Mouse (Mus musculus) kidney, embryonic 14.5 days (tissue): ENCODE results near the gene Cdc14a. TPM values are rescaled to one million over a fixed set of nuclear protein-coding genes. Genes with fewer than 3 reads are reported as not detected.
"Not testable (repeated sequence)": the region's sequence is repeated elsewhere in the genome, so short reads cannot be mapped to it uniquely, and the experiment has no call there.

Source experiments
- ATAC-seq: fragments of 200-750 bp; cut with Nextera tagmentation; 2 replicates; pipeline ENCODE4 v1.8.0; 2017; ENCODE audit warnings: moderate number of reproducible peaks, mild to moderate bottlenecking, moderate TSS enrichment, moderate library complexity; ENCODE audit not compliant: low FRiP score, low TSS enrichment
- H3K27ac ChIP-seq: fragments of 300-500 bp; sonication (generic); 2 replicates; pipeline ENCODE4 v1.5.1; 2014; ENCODE audit warnings: low read depth, mild to moderate bottlenecking, low read length, moderate library complexity, mixed read lengths
- H3K27me3 ChIP-seq: fragments of 300-500 bp; sonication (generic); 2 replicates; pipeline ENCODE4 v1.6.1; 2014; ENCODE audit warnings: mild to moderate bottlenecking, low read length; ENCODE audit not compliant: control insufficient read depth, insufficient read depth
- H3K36me3 ChIP-seq: fragments of 300-500 bp; sonication (generic); 2 replicates; pipeline ENCODE4 v1.6.1; 2014; ENCODE audit warnings: low read length, mixed read lengths; ENCODE audit not compliant: control insufficient read depth, insufficient read depth
- H3K4me1 ChIP-seq: fragments of 300-500 bp; sonication (generic); 2 replicates; pipeline ENCODE4 v1.6.1; 2014; ENCODE audit warnings: low read length, mixed read lengths; ENCODE audit not compliant: control insufficient read depth, insufficient read depth
- H3K4me2 ChIP-seq: fragments of 300-500 bp; sonication (generic); replicated peaks from 2 replicates; pipeline ENCODE4 v1.6.1; 2014; ENCODE audit warnings: low read depth, mild to moderate bottlenecking, low read length
- H3K4me3 ChIP-seq: fragments of 300-500 bp; sonication (generic); 2 replicates; pipeline ENCODE4 v1.5.1; 2014; ENCODE audit warnings: mild to moderate bottlenecking, low read length
- H3K9ac ChIP-seq: fragments of 300-500 bp; sonication (generic); 2 replicates; pipeline ENCODE4 v1.6.1; 2014; ENCODE audit warnings: low read depth, mild to moderate bottlenecking, low read length, moderate library complexity
- H3K9me3 ChIP-seq: fragments of 300-500 bp; sonication (generic); 2 replicates; pipeline ENCODE4 v1.6.1; 2016; ENCODE audit warnings: low read length; ENCODE audit not compliant: control insufficient read depth
- WGBS: fragments of 180-500 bp; shearing (Covaris S2); extraction: QIAGEN DNeasy Blood & Tissue Kit; methylation state at CpG from one replicate; pipeline ENCODE4 v1.1.7; 2014; 5-methylcytosine and 5-hydroxymethylcytosine counted together
- polyA plus RNA-seq: library from polyadenylated mRNA; unstranded; fragments of >200 nt; fragmentation: Nextera tagmentation; extraction: Ambion mirVana; gene quantifications from 2 replicates; pipeline ENCODE4 v1.2.1, GENCODE M21; 2014

Cdc14a gene
- polyA plus RNA-seq, 1 experiment from 2014 or later, result 17.9 TPM

DNA sequence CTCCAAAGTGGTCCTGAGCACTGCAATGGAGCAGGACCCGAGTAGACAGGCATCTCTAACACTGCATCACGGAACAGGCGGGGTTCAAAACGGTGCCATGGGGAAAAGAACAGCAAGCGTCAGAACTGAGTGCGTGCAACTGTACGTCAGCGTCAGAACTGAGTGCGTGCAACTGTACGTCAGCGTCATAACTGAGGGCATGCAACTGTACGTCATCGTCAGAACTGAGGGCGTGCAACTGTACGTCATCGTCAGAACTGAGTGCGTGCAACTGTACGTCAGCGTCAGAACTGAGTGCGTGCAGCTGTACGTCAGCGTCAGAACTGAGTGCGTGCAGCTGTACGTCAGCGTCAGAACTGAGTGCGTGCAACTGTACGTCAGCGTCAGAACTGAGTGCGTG, 76.3 kb downstream of the Cdc14a start:
- 92% methylated on average over 29 of the region's 29 CpGs for WGBS
- not testable (repeated sequence) for H3K27ac ChIP-seq, H3K4me1 ChIP-seq, ATAC-seq, H3K27me3 ChIP-seq, H3K4me2 ChIP-seq, H3K9me3 ChIP-seq, H3K4me3 ChIP-seq, H3K36me3 ChIP-seq, H3K9ac ChIP-seq

DNA sequence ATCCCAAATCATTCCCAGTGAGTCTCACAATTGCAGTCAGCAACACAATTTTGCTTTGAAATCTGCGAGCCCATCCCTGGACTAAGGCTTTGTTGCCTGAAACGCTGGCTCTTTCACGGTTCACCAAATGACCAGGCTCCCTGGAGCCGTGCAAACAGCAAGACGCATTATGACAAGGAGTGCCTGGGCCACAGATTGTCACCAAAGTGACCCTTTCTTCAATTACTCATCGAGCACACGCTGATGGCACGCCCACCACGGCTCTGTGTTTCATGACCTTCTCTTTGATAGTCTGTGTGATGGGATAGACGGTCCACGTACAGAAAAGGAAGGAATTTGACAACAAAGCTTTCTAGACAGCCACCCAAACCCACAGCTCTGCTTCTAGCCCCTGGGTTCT, 78.6 kb downstream of the Cdc14a start:
- Histone ChIP-seq H3K4me3 (no peak overlapping the region), H3K36me3 (no peaks in the 10 kb centered on the region; the same call in 1 of the 2 replicates), H3K27me3 (no peaks in the 10 kb centered on the region), H3K27ac (no peak overlapping the region), H3K4me1 (no peaks in the 10 kb centered on the region), H3K4me2 (no peak overlapping the region), H3K9ac (no peak overlapping the region), H3K9me3 (no peaks in the 10 kb centered on the region)
- no peak for ATAC-seq
- WGBS, result 68% methylated on average over 11 of the region's 11 CpGs

DNA sequence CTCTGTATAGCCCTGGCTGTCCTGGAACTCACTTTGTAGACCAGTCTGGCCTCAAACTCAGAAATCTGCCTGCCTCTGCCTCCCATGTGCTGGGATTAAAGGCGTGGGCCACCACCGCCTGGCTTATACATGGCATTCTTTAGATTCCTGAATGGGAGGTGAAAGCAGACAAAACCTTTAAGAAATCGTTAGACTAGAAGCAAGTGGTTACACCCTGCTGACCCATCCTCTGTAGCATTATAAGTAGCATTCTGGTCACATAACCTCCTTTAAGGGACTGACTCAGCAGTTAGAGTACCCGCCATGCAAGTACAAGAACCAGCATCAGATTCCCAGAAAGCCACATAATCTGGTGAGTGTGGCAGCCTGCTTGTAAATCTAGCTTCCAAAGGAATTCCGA, 81.6 kb downstream of the Cdc14a start:
- no peak for ATAC-seq
- H3K27me3 ChIP-seq, result no peaks in the 10 kb centered on the region
- H3K9me3 ChIP-seq, result no peaks in the 10 kb centered on the region
- no peaks in the 10 kb centered on the region; the same call in 1 of the 2 replicates for H3K36me3 ChIP-seq
- H3K4me1 ChIP-seq, result 0 out of 2 replicates have a peak, but pooled peaks cover 6% of the 10 kb centered on the region
- no peak overlapping the region for H3K4me3 ChIP-seq
- no peak overlapping the region for H3K27ac ChIP-seq
- no peak overlapping the region for H3K9ac ChIP-seq
- WGBS, result 85% methylated on average over 5 of the region's 5 CpGs
- H3K4me2 ChIP-seq, result no peak overlapping the region

DNA sequence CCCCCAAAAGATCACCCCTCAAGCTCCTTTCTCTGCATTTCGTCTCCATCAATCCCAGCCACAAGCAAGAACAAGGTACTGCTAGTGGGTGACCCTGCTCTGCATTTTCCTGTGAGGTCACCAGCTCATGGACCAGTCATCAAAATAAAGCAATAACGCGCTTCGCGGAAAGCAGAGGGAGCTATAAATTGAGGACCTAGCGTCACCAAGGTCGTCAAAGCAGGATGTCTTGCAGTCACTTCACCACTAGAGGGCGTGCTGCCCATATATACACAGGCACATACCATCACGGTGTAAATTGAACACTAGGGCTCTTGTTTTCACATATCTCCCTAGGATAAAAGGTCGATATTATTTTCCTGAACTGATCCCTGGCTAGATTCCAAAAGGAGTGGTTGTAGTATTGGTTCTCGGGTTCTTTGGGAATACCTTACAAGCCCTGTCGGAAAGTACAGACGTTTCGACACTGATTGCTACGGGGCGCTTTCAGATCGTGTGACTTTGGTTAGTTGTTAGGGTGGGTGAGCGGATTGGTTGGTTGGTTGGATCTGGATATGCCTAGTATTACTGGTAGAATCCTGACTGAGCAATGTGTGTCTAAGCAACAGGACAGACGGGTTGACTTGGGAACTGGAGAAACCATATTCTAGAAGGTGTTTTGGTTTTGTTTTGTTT, 82.7 kb downstream of the Cdc14a start:
- ATAC-seq, result peak; percentile 68
- Histone ChIP-seq H3K27me3 (no peaks in the 10 kb centered on the region), H3K9ac (no peak overlapping the region), H3K4me3 (no peak overlapping the region), H3K4me1 (0 out of 2 replicates have a peak, but pooled peaks cover 6% of the 10 kb centered on the region), H3K27ac (no peak overlapping the region), H3K36me3 (no peaks in the 10 kb centered on the region; the same call in 1 of the 2 replicates), H3K4me2 (no peak overlapping the region), H3K9me3 (no peaks in the 10 kb centered on the region)
- 43% methylated on average over 19 of the region's 19 CpGs for WGBS

DNA sequence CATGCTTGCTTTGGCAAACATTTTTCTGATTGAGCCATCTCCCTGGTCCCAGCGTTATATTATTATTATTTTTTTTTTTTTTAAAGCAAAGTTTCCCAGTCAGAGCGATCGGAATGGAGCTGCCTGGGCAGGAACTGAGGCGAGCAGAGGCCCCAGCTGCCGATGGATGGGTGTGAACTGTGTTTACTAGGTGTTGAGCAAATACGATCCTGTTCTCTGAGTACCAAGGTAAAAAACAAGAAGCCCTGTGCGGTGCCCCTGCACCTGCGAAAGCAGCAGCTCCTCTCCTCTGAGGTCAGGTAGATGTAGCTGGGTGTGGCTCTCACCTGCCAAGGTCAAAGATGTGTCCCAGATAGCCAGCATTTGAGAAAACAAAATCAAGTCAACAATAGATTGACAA, 83.6 kb downstream of the Cdc14a start:
- no peak overlapping the region for H3K4me3 ChIP-seq
- H3K9me3 ChIP-seq, result no peaks in the 10 kb centered on the region
- no peak overlapping the region for H3K4me2 ChIP-seq
- no peaks in the 10 kb centered on the region for H3K36me3 ChIP-seq
- 80% methylated on average over 8 of the region's 8 CpGs for WGBS
- no peaks in the 10 kb centered on the region for H3K27me3 ChIP-seq
- 0 out of 2 replicates have a peak, but pooled peaks cover 6% of the 10 kb centered on the region for H3K4me1 ChIP-seq
- no peak overlapping the region for H3K27ac ChIP-seq
- ATAC-seq, result no peak
- H3K9ac ChIP-seq, result no peak overlapping the region

DNA sequence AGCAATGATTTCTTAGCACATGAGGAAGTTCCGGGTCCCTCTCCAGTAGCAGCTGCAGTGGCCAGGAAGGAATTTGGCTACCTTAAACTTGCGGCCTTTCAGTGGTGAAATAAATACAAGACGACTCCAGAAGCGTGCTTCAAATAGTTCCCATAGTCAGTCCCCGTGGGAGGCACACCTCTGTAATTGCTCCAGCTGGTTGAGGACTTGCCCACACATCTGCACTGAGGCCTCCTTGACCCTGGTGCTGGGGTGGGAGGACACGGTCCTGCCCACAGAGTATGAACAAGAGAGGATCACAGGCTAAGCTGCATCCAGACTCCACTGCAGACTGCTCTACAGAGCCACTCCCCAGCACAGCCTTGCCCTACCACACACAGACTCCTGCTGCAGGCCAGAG, 85.2 kb downstream of the Cdc14a start:
- H3K27ac ChIP-seq, result no peak overlapping the region
- H3K9ac ChIP-seq, result no peak overlapping the region
- H3K4me1 ChIP-seq, result 0 out of 2 replicates have a peak, but pooled peaks cover 6% of the 10 kb centered on the region
- H3K36me3 ChIP-seq, result no peaks in the 10 kb centered on the region
- peak; percentile 92 for ATAC-seq
- no peak overlapping the region for H3K4me2 ChIP-seq
- H3K9me3 ChIP-seq, result no peaks in the 10 kb centered on the region
- 27% methylated on average over 6 of the region's 6 CpGs for WGBS
- H3K4me3 ChIP-seq, result no peak overlapping the region
- no peaks in the 10 kb centered on the region for H3K27me3 ChIP-seq

DNA sequence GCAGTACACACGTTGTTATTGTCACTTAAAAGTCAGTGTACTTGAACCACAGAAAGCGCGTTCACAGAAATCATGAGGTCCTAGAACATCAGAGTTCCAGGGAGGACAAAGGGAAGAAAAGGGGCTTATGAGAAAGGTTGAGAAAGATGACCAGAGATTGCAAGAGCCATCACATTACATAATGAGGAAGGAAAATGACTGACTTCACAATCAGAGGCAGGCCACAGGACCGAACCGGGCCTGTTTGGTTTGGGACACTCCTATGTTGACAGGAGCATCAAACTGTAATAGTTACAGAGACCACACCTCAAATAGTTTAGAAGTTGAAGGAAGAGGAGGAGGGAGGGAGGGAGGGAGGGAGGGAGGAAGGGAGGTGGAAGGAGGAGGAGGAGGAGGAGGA, 86.0 kb downstream of the Cdc14a start:
- H3K27ac ChIP-seq, result no peak overlapping the region
- WGBS, result 91% methylated on average over 5 of the region's 5 CpGs
- H3K27me3 ChIP-seq, result no peaks in the 10 kb centered on the region
- H3K4me2 ChIP-seq, result no peak overlapping the region
- H3K9me3 ChIP-seq, result no peaks in the 10 kb centered on the region
- no peak overlapping the region for H3K9ac ChIP-seq
- H3K4me1 ChIP-seq, result 0 out of 2 replicates have a peak, but pooled peaks cover 6% of the 10 kb centered on the region
- no peak overlapping the region for H3K4me3 ChIP-seq
- no peaks in the 10 kb centered on the region for H3K36me3 ChIP-seq
- ATAC-seq, result no peak

DNA sequence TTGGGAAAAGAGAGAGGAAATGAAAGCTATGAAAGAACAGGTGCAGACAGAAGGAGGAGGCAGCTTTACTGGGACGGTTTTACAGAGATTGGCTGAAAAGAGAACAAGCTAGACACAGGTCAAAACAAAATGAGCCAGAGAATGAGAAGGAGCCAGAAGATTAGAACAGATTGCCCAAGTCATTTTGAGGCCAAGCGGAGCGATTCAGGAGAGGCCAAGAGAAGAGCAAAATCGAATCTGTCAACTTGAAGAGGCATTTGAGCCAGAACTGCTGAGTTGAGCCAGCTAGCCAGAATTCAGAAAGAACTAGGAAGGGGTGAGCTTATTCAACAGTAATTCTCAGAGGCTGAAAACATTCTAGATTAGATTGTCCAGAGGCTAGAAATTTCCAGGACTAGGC, 88.8 kb downstream of the Cdc14a start:
- Histone ChIP-seq H3K4me1 (0 out of 2 replicates have a peak, but pooled peaks cover 6% of the 10 kb centered on the region), H3K27me3 (no peaks in the 10 kb centered on the region), H3K27ac (no peak overlapping the region), H3K4me3 (no peak overlapping the region), H3K9ac (no peak overlapping the region), H3K9me3 (no peaks in the 10 kb centered on the region), H3K36me3 (no peaks in the 10 kb centered on the region), H3K4me2 (no peak overlapping the region)
- no peak for ATAC-seq
- WGBS, result 88% methylated on average over 4 of the region's 4 CpGs

DNA sequence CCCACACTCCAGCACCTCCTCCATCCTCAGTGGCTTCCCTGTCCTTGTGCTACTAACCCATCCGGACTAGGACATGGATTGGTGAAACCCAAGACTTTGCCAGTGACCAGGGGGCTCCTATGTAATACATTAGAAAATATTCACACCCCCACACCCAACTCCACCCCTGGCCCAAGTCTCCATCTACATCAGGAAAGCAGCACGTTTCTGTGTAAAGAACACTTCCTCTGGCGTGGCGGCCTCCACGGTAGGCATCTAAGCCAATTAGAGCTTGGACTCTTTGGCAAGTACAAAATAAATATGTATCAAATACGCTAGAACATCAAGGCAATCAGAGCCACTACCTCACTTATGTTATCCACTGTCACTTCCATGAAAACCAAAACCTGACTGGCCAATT, 90.1 kb downstream of the Cdc14a start:
- H3K27ac ChIP-seq, result no peak overlapping the region
- ATAC-seq, result no peak
- no peak overlapping the region for H3K9ac ChIP-seq
- 0 out of 2 replicates have a peak, but pooled peaks cover 4% of the 10 kb centered on the region for H3K4me1 ChIP-seq
- 86% methylated on average over 6 of the region's 6 CpGs for WGBS
- no peaks in the 10 kb centered on the region for H3K36me3 ChIP-seq
- H3K4me2 ChIP-seq, result no peak overlapping the region
- no peaks in the 10 kb centered on the region for H3K27me3 ChIP-seq
- H3K4me3 ChIP-seq, result no peak overlapping the region
- no peaks in the 10 kb centered on the region for H3K9me3 ChIP-seq
